Mouse (Mus musculus) stomach, embryonic 14.5 days (tissue): Measurements from ENCODE around the gene Gpr87. TPM values are rescaled to one million over a fixed set of nuclear protein-coding genes. Genes with fewer than 3 reads are reported as not detected.

ENCODE experiments used
- ATAC-seq: fragments of 200-750 bp; cut with Nextera tagmentation; 2 replicates; pipeline ENCODE4 v1.8.0; 2017; ENCODE audit warnings: low read depth, moderate TSS enrichment; ENCODE audit not compliant: insufficient number of reproducible peaks, insufficient read depth, low FRiP score
- H3K27ac ChIP-seq: fragments of 300-500 bp; sonication (generic); 2 replicates; pipeline ENCODE4 v1.5.1; 2014; ENCODE audit warnings: mild to moderate bottlenecking, low read length, moderate library complexity, mixed read lengths
- H3K27me3 ChIP-seq: fragments of 300-500 bp; sonication (generic); 2 replicates; pipeline ENCODE4 v1.6.1; 2014; ENCODE audit warnings: low read length, control low read depth, mixed read lengths; ENCODE audit not compliant: control insufficient read depth, insufficient read depth
- H3K36me3 ChIP-seq: fragments of 300-500 bp; sonication (generic); 2 replicates; pipeline ENCODE4 v1.6.1; 2014; ENCODE audit warnings: mild to moderate bottlenecking, control low read depth, low read length, moderate library complexity, mixed read lengths; ENCODE audit not compliant: control insufficient read depth, insufficient read depth
- H3K4me1 ChIP-seq: fragments of 300-500 bp; sonication (generic); 2 replicates; pipeline ENCODE4 v1.6.1; 2014; ENCODE audit warnings: low read length, control low read depth, mixed read lengths; ENCODE audit not compliant: control insufficient read depth, insufficient read depth
- H3K4me2 ChIP-seq: fragments of 300-500 bp; sonication (generic); replicated peaks from 2 replicates; pipeline ENCODE4 v1.6.1; 2014; ENCODE audit warnings: low read depth, low read length, control low read depth
- H3K4me3 ChIP-seq: fragments of 300-500 bp; sonication (generic); 2 replicates; pipeline ENCODE4 v1.5.1; 2014; ENCODE audit warnings: low read depth, low read length, control low read depth
- H3K9ac ChIP-seq: fragments of 300-500 bp; sonication (generic); replicated peaks from 2 replicates; pipeline ENCODE4 v1.6.1; 2014; ENCODE audit warnings: low read depth, mild to moderate bottlenecking, control low read depth, low read length, moderate library complexity, mixed read lengths
- H3K9me3 ChIP-seq: fragments of 300-500 bp; sonication (generic); 2 replicates; pipeline ENCODE4 v1.6.1; 2016; ENCODE audit warnings: low read depth, low read length, control low read depth; ENCODE audit not compliant: control insufficient read depth
- WGBS: fragments of 180-500 bp; shearing (Covaris S2); extraction: QIAGEN DNeasy Blood & Tissue Kit; methylation state at CpG from one replicate; pipeline ENCODE4 v1.1.7; 2014; 5-methylcytosine and 5-hydroxymethylcytosine counted together
- polyA plus RNA-seq: library from polyadenylated mRNA; unstranded; fragments of >200 nt; fragmentation: Nextera tagmentation; extraction: Ambion mirVana; gene quantifications from 2 replicates; pipeline ENCODE4 v1.2.1, GENCODE M21; 2014

Gpr87 gene
- polyA plus RNA-seq, 1 experiment from 2014 or later, result 5.7 TPM

DNA sequence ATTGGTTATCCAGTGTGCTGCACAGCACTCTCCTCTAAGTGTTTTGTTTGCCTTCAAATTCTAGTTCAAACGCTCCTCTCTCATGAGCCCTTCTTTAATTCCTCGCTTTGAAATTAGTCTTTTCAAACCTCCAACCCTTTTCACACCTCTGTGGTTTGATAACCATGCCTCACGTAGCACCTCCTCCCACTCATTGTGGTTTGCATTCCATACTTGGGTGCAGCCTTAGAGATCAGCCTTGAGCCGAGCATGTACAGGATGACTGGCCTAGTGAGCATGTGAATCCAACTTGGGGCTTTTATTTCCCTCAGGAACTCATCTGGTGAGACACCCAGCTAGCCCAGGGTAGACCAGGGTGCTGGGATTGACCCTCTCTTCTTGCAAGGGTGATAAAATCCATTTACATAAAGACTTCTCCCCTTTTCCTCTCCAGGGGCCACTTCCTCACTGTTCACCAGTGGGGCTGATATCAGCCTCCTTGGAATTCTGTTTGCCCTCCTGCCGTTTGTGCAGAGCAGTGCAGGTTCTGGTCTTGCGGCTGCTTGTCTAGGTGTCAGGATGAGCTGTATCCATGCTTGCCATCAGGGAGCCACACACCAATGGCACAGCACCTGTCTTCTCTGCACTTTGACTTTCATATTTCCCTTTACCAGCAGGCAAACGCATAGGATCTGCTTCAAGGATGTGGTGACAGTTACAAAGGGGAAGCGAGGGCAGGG lies 9.1 kb upstream of the Gpr87 start:
- no peaks in the 10 kb centered on the region for H3K9me3 ChIP-seq
- ATAC-seq, result peak; percentile 83
- H3K36me3 ChIP-seq, result no peaks in the 10 kb centered on the region
- no peaks in the 10 kb centered on the region for H3K4me1 ChIP-seq
- 70% methylated on average over 8 of the region's 8 CpGs for WGBS
- H3K27me3 ChIP-seq, result no peaks in the 10 kb centered on the region
- H3K4me2 ChIP-seq, result no peak overlapping the region
- peak overlapping the region; percentile 10; the same call in 1 of the 2 replicates for H3K27ac ChIP-seq
- H3K9ac ChIP-seq, result no peak overlapping the region
- H3K4me3 ChIP-seq, result no peak overlapping the region

DNA sequence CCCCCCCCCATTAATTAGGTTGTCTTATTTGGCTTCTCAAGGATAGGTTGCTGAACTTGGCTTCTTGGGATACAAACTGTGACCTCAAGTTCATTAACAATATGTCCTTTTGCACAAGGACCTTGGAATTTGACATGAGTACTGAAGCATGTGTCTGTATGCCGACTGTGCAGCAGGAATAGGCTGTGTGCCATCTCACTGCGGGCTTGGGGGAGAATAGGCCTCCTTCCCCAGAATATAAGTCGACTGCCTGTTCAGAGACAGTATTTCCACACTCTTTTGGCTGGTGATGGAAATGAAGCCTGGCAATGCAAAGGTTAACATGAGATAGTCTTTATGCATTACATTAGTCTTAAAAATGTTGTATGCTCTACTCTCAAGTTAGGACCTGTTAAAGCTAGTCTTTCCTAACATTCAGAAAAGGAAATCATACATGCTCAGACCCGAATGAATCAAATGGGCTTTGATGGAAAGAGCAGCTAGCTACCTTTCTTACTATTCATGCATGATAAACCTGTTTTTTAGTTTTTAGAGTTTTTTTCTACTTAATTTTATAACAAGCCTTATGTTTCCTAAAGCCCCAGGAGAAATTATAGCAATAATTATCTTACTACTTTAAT lies 2.5 kb upstream of the Gpr87 start:
- H3K36me3 ChIP-seq, result no peaks in the 10 kb centered on the region
- no peaks in the 10 kb centered on the region for H3K27me3 ChIP-seq
- no peak overlapping the region for H3K4me3 ChIP-seq
- no peak for ATAC-seq
- H3K4me2 ChIP-seq, result no peak overlapping the region
- no peaks in the 10 kb centered on the region for H3K4me1 ChIP-seq
- no peak overlapping the region for H3K27ac ChIP-seq
- H3K9me3 ChIP-seq, result no peaks in the 10 kb centered on the region
- H3K9ac ChIP-seq, result no peak overlapping the region
- 78% methylated on average over 4 of the region's 4 CpGs for WGBS

DNA sequence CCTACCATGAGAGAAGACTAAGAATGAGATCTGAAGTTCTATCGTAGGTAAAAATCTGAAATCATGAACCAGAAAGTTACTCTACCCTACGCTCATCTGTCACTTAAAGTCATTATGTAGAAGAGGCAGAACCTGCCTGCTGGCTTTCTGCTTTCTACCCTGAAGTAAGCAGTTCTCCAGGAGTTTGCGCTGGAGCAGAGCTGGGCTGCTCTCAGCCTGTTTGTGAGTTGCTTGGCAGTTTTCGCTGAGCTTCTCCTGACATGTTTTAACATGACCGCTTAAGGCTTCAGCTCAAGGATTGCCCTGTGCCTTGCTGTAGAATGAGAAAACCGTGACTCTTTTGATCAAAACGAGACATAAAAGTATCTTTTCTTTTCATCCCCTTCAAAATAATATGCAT lies 805 bp downstream of the Gpr87 start:
- H3K36me3 ChIP-seq, result no peaks in the 10 kb centered on the region
- H3K4me3 ChIP-seq, result no peak overlapping the region
- H3K9ac ChIP-seq, result no peak overlapping the region
- no peaks in the 10 kb centered on the region for H3K27me3 ChIP-seq
- H3K27ac ChIP-seq, result peak overlapping the region; percentile 15; the same call in 1 of the 2 replicates
- 81% methylated on average over 7 of the region's 7 CpGs for WGBS
- H3K9me3 ChIP-seq, result no peaks in the 10 kb centered on the region
- no peak overlapping the region for H3K4me2 ChIP-seq
- ATAC-seq, result no peak
- H3K4me1 ChIP-seq, result no peaks in the 10 kb centered on the region

DNA sequence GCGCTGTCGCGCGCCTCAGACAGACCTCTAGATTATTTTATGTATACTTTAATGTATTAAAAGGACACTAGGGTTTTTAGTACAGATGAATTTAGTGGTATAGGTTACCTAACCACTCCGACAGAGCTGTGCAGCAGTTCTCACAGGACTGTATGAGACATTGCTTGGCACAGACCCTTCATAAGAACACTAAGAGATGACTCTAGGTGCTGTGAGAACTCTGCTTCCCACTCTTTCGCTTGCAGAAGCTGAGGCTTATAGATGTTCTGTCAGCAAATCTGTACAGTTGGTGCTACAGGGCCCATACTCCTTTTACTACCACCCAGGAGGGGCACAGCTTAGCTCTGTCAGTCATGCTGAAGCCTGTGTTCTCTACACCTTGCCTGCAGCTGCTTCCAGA lies 3.2 kb downstream of the Gpr87 start:
- Histone ChIP-seq H3K27me3 (no peaks in the 10 kb centered on the region), H3K4me1 (no peaks in the 10 kb centered on the region), H3K4me2 (no peak overlapping the region), H3K9ac (no peak overlapping the region), H3K9me3 (no peaks in the 10 kb centered on the region), H3K4me3 (no peak overlapping the region), H3K36me3 (no peaks in the 10 kb centered on the region), H3K27ac (no peak overlapping the region)
- 97% methylated on average over 6 of the region's 6 CpGs for WGBS
- no peak for ATAC-seq

DNA sequence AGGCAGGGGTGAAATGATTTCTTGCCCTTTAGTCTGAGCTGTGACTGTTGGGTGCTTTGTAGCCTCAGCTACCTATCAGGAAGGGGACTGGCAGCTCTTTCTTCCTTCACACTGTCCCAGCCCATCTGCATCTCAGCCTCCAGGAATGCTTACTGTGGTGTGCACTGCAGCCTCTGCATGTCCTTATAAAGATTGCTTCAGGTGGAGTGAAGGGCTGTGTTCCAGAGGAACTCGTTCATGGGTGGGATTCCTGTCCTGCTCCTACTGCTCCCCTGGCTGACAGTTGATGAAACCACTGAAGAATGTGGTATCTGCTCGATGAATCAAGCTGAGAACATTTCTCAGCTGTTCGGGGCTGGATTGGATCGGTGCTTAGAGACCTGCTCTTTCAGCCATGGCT lies 7.6 kb downstream of the Gpr87 start:
- Histone ChIP-seq H3K4me2 (no peak overlapping the region), H3K4me3 (no peak overlapping the region), H3K27ac (no peak overlapping the region), H3K9me3 (no peaks in the 10 kb centered on the region), H3K9ac (no peak overlapping the region), H3K4me1 (no peaks in the 10 kb centered on the region), H3K27me3 (no peaks in the 10 kb centered on the region), H3K36me3 (no peaks in the 10 kb centered on the region)
- 85% methylated on average over 4 of the region's 4 CpGs for WGBS
- ATAC-seq, result no peak

DNA sequence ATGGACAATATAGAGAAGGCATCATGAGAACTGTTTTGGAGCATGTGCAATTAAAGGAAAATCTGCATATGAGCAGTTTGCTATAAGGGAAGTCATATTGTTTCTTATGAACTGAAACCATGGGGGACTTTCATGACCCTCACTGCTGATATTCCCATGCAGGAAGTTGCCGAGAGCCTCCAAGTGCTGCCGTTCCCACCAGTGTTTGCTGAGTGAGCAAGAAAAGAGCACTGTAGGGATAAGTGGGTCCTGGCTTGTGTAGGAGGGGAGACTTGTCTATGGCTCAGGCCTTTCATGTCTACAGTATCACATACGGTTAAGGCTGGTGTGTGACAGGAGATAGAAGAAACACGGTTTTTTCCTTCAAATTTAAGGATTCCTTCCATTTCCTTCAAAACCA lies 9.2 kb downstream of the Gpr87 start:
- Histone ChIP-seq H3K4me3 (no peak overlapping the region), H3K27me3 (no peaks in the 10 kb centered on the region), H3K27ac (no peak overlapping the region), H3K9me3 (no peaks in the 10 kb centered on the region), H3K9ac (no peak overlapping the region), H3K36me3 (no peaks in the 10 kb centered on the region), H3K4me2 (no peak overlapping the region), H3K4me1 (no peaks in the 10 kb centered on the region)
- 71% methylated on average over 4 of the region's 4 CpGs for WGBS
- ATAC-seq, result no peak

DNA sequence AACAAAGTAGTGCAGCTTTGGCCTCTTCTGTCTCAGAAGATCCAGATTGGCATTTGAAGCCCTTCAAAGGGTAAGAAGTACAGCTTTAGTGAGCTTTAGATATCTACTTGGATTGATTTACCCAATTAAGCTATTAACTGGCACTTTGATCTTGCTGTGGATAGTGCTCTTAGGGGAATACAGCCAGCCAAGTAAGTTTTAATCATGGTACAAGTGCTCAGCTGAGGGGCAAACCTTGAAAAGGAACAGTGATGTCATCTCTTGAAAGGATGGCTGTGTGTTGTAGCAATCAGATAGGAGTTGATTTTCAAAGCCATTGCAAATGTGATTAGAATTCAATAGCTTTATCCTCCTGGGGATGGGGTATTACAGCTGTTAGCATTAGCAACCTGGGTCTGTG lies 12.8 kb downstream of the Gpr87 start:
- Histone ChIP-seq H3K9ac (no peak overlapping the region), H3K36me3 (no peaks in the 10 kb centered on the region), H3K9me3 (no peaks in the 10 kb centered on the region), H3K27ac (no peak overlapping the region), H3K4me2 (no peak overlapping the region), H3K4me1 (no peaks in the 10 kb centered on the region), H3K4me3 (no peak overlapping the region), H3K27me3 (no peaks in the 10 kb centered on the region)
- ATAC-seq, result no peak

DNA sequence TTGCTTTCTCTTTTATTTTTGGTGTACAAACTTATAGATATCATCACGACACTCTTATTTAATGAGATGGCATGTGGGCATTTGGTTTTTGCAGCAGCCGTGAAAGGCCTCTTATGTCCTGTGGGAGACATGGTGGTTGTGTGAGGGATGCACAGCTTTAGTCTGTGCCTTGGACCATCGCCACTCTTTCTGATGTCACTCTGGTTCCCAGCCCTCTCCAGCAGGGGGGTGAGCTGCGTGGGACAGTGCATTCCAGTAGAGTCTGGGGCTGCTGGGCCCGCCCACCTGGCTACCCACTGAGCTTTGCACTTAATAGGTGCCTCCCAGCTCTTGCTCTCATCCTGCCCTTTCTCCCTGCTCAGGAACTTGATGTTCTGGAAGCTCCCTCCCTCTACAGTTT lies 13.8 kb downstream of the Gpr87 start:
- ATAC-seq, result no peak
- H3K27ac ChIP-seq, result no peak overlapping the region
- H3K36me3 ChIP-seq, result no peaks in the 10 kb centered on the region
- H3K4me1 ChIP-seq, result no peaks in the 10 kb centered on the region
- H3K27me3 ChIP-seq, result no peaks in the 10 kb centered on the region
- H3K4me2 ChIP-seq, result no peak overlapping the region
- no peaks in the 10 kb centered on the region for H3K9me3 ChIP-seq
- WGBS, result 67% methylated on average over 5 of the region's 5 CpGs
- H3K4me3 ChIP-seq, result no peak overlapping the region
- no peak overlapping the region for H3K9ac ChIP-seq

DNA sequence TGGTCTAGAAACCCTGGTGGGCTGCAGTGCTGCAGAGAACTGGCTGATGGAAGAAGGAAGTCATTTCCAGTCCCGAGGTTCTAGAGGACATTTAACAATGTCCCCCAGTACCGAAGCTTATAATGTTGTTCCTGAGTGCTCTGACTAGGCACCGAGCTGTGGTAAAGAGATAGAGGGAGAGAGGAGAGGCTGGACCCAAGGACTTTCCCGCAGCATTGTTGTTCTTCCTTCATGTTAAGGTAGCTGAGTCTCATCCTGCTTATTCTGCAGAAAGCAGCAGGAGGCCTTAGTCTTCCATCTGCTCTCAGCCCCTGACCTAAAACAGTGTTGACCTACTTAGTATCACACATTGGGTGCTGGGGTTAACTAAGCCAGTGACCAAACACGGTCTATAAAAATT lies 18.0 kb downstream of the Gpr87 start:
- no peak for ATAC-seq
- WGBS, result 71% methylated on average over 5 of the region's 5 CpGs

More for the DNA sequence above, 18.0 kb downstream of the Gpr87 start:
- no peak overlapping the region for H3K4me3 ChIP-seq
- H3K4me1 ChIP-seq, result no peaks in the 10 kb centered on the region
- no peaks in the 10 kb centered on the region for H3K36me3 ChIP-seq
- H3K9me3 ChIP-seq, result no peaks in the 10 kb centered on the region
- no peaks in the 10 kb centered on the region for H3K27me3 ChIP-seq
- H3K9ac ChIP-seq, result no peak overlapping the region
- H3K4me2 ChIP-seq, result no peak overlapping the region
- no peak overlapping the region for H3K27ac ChIP-seq
